Mouse (Mus musculus): ENCODE results near the gene Ubac2. TPM values are rescaled to one million over a fixed set of nuclear protein-coding genes. Genes with fewer than 3 reads are reported as not detected.

Gene Ubac2
- polyA plus RNA-seq, 1 experiment, result 39.4 TPM

- no peak for DNase-seq (ENCODE audit: low read depth)
- no peak for TF ChIP-seq POLR2A (IDR thresholded peaks at IDR 0.05; ENCODE audit: borderline replicate concordance, extremely low read depth, insufficient read depth, insufficient read length, poor library complexity, severe bottlenecking)
- TF ChIP-seq CTCF (IDR thresholded peaks at IDR 0.05; ENCODE audit: borderline replicate concordance, extremely low read depth, insufficient read depth, insufficient read length), result no peak
Measured at GRCm38 (mm10) chr14:121915143-121915542, 36.7 kb downstream of the Ubac2 start.

- DNase-seq (ENCODE audit: low read depth), result no peak
Measured at GRCm38 (mm10) chr14:121915621-121916020, 37.2 kb downstream of the Ubac2 start, which contains the start of gene Gpr18. Gene Gpr18 (minus strand): TSS chr14:121915781.

GRCm38 (mm10) chr14:121916311-121917094, 38.1 kb downstream of the Ubac2 start:
- TF ChIP-seq CTCF (IDR thresholded peaks at IDR 0.05; ENCODE audit: borderline replicate concordance, extremely low read depth, insufficient read depth, insufficient read length), result no peak
- no peak for DNase-seq (ENCODE audit: low read depth)

More at GRCm38 (mm10) chr14:121915621-121916020, 37.2 kb downstream of the Ubac2 start, which contains the start of gene Gpr18:
- TF ChIP-seq CTCF (IDR thresholded peaks at IDR 0.05; ENCODE audit: borderline replicate concordance, extremely low read depth, insufficient read depth, insufficient read length), result no peak
- TF ChIP-seq POLR2A (IDR thresholded peaks at IDR 0.05; ENCODE audit: borderline replicate concordance, extremely low read depth, insufficient read depth, insufficient read length, poor library complexity, severe bottlenecking), result no peak

GRCm38 (mm10) chr14:121918266-121918665, 39.8 kb downstream of the Ubac2 start:
- no peak for DNase-seq (ENCODE audit: low read depth)
- no peak for TF ChIP-seq POLR2A (IDR thresholded peaks at IDR 0.05; ENCODE audit: borderline replicate concordance, extremely low read depth, insufficient read depth, insufficient read length, poor library complexity, severe bottlenecking)
- TF ChIP-seq CTCF (IDR thresholded peaks at IDR 0.05; ENCODE audit: borderline replicate concordance, extremely low read depth, insufficient read depth, insufficient read length), result no peak

GRCm38 (mm10) chr14:121919752-121920151, 41.3 kb downstream of the Ubac2 start:
- peak; percentile 53 for DNase-seq (ENCODE audit: low read depth)
- TF ChIP-seq CTCF (IDR thresholded peaks at IDR 0.05; ENCODE audit: borderline replicate concordance, extremely low read depth, insufficient read depth, insufficient read length) (peak; percentile 64; the same call in 1 of the 2 replicates), POLR2A (IDR thresholded peaks at IDR 0.05; ENCODE audit: borderline replicate concordance, extremely low read depth, insufficient read depth, insufficient read length, poor library complexity, severe bottlenecking) (no peak)

- DNase-seq (ENCODE audit: low read depth), result peak; percentile 16
- TF ChIP-seq POLR2A (IDR thresholded peaks at IDR 0.05; ENCODE audit: borderline replicate concordance, extremely low read depth, insufficient read depth, insufficient read length, poor library complexity, severe bottlenecking) (no peak), CTCF (IDR thresholded peaks at IDR 0.05; ENCODE audit: borderline replicate concordance, extremely low read depth, insufficient read depth, insufficient read length) (no peak)
Measured at GRCm38 (mm10) chr14:121920511-121921124, 42.2 kb downstream of the Ubac2 start.

GRCm38 (mm10) chr14:121922016-121922415, 43.6 kb downstream of the Ubac2 start:
- no peak for TF ChIP-seq CTCF (IDR thresholded peaks at IDR 0.05; ENCODE audit: borderline replicate concordance, extremely low read depth, insufficient read depth, insufficient read length)
- TF ChIP-seq POLR2A (IDR thresholded peaks at IDR 0.05; ENCODE audit: borderline replicate concordance, extremely low read depth, insufficient read depth, insufficient read length, poor library complexity, severe bottlenecking), result no peak

GRCm38 (mm10) chr14:121922731-121923130, 44.3 kb downstream of the Ubac2 start:
- TF ChIP-seq POLR2A (IDR thresholded peaks at IDR 0.05; ENCODE audit: borderline replicate concordance, extremely low read depth, insufficient read depth, insufficient read length, poor library complexity, severe bottlenecking) (no peak), CTCF (IDR thresholded peaks at IDR 0.05; ENCODE audit: borderline replicate concordance, extremely low read depth, insufficient read depth, insufficient read length) (no peak)
- no peak for DNase-seq (ENCODE audit: low read depth)

More at GRCm38 (mm10) chr14:121922016-121922415, 43.6 kb downstream of the Ubac2 start:
- DNase-seq (ENCODE audit: low read depth), result no peak

- no peak for DNase-seq (ENCODE audit: low read depth)
Measured at GRCm38 (mm10) chr14:121924876-121925275, 46.5 kb downstream of the Ubac2 start.

GRCm38 (mm10) chr14:121926901-121927300, 48.5 kb downstream of the Ubac2 start:
- DNase-seq (ENCODE audit: low read depth), result no peak
- no peak for TF ChIP-seq POLR2A (IDR thresholded peaks at IDR 0.05; ENCODE audit: borderline replicate concordance, extremely low read depth, insufficient read depth, insufficient read length, poor library complexity, severe bottlenecking)
- TF ChIP-seq CTCF (IDR thresholded peaks at IDR 0.05; ENCODE audit: borderline replicate concordance, extremely low read depth, insufficient read depth, insufficient read length), result no peak

More at GRCm38 (mm10) chr14:121924876-121925275, 46.5 kb downstream of the Ubac2 start:
- TF ChIP-seq POLR2A (IDR thresholded peaks at IDR 0.05; ENCODE audit: borderline replicate concordance, extremely low read depth, insufficient read depth, insufficient read length, poor library complexity, severe bottlenecking) (no peak), CTCF (IDR thresholded peaks at IDR 0.05; ENCODE audit: borderline replicate concordance, extremely low read depth, insufficient read depth, insufficient read length) (no peak)

GRCm38 (mm10) chr14:121927451-121927850, 49.0 kb downstream of the Ubac2 start:
- no peak for DNase-seq (ENCODE audit: low read depth)
- no peak for TF ChIP-seq CTCF (IDR thresholded peaks at IDR 0.05; ENCODE audit: borderline replicate concordance, extremely low read depth, insufficient read depth, insufficient read length)
- TF ChIP-seq POLR2A (IDR thresholded peaks at IDR 0.05; ENCODE audit: borderline replicate concordance, extremely low read depth, insufficient read depth, insufficient read length, poor library complexity, severe bottlenecking), result no peak

Data from brain, embryonic 14.5 days (tissue).